Mouse (Mus musculus) liver, adult 2 months (tissue): ENCODE results near the gene Nme7. TPM values are rescaled to one million over a fixed set of nuclear protein-coding genes. Genes with fewer than 3 reads are reported as not detected.
A peak's percentile ranks its signal among the peaks of the same experiment; 100 is the strongest.

ENCODE experiments used
- DNase-seq: peaks from one replicate; pipeline ENCODE4 v3.0.0-alpha.2; 2011; ENCODE audit warnings: low read depth, low spot score; ENCODE audit errors: extremely low read depth
- H3K27ac ChIP-seq: fragments of 200-500 bp; replicated peaks from 2 replicates; pipeline ENCODE4 v1.5.1; 2012; ENCODE audit warnings: low read depth, mild to moderate bottlenecking, control low read depth, inconsistent platforms, low read length; ENCODE audit not compliant: insufficient read depth
- H3K27me3 ChIP-seq: fragments of 200-500 bp; 2 replicates; pipeline ENCODE4 v1.6.1; 2012; ENCODE audit warnings: mild to moderate bottlenecking, moderate library complexity, low read length, inconsistent platforms; ENCODE audit not compliant: control insufficient read depth, insufficient read depth
- H3K36me3 ChIP-seq: fragments of 200-500 bp; 2 replicates; pipeline ENCODE4 v1.6.1; 2012; ENCODE audit warnings: low read length, inconsistent platforms; ENCODE audit not compliant: control insufficient read depth, insufficient read depth
- H3K4me1 ChIP-seq: fragments of 200-500 bp; 2 replicates; pipeline ENCODE4 v1.6.1; 2011; ENCODE audit warnings: low read length; ENCODE audit not compliant: control insufficient read depth, insufficient read depth
- H3K4me3 ChIP-seq: fragments of 200-500 bp; 2 replicates; pipeline ENCODE4 v1.5.1; 2011; ENCODE audit warnings: low read depth, mild to moderate bottlenecking, control low read depth, low read length, moderate library complexity; ENCODE audit not compliant: insufficient read depth
- H3K79me2 ChIP-seq: fragments of 200-500 bp; 2 replicates; pipeline ENCODE4 v1.6.1; 2012; ENCODE audit warnings: inconsistent platforms, mild to moderate bottlenecking, low read length, moderate library complexity; ENCODE audit not compliant: control insufficient read depth, insufficient read depth
- H3K9ac ChIP-seq: fragments of 200-500 bp; 2 replicates; pipeline ENCODE4 v1.6.1; 2012; ENCODE audit warnings: low read depth, mild to moderate bottlenecking, control low read depth, inconsistent platforms, low read length
- CTCF ChIP-seq: fragments of 200-500 bp; IDR thresholded peaks from 2 replicates; pipeline ENCODE4 v1.5.1; 2011; ENCODE audit warnings: low read depth, low read length, control low read depth
- POLR2A ChIP-seq: fragments of 200-500 bp; IDR thresholded peaks from 2 replicates; pipeline ENCODE4 v1.6.1; 2011; ENCODE audit warnings: low read length, control low read depth; ENCODE audit not compliant: insufficient read depth; ENCODE audit errors: extremely low read depth
- WGBS: fragments of 180-500 bp; shearing (Covaris S2); methylation state at CpG from one replicate; pipeline ENCODE4 v1.1.7; 2018; 5-methylcytosine and 5-hydroxymethylcytosine counted together
- polyA plus RNA-seq: library from polyadenylated mRNA; depleted of rRNA; stranded (reverse); fragments of >200 nt; gene quantifications from 2 replicates; pipeline ENCODE4 v1.2.3, GENCODE M21; 2012
- total RNA-seq: library from RNA; depleted of rRNA; stranded (reverse); fragments of >200 nt; gene quantifications from 2 replicates; pipeline ENCODE4 v1.2.3, GENCODE M21; 2014

Nme7 gene
- total and polyA plus RNA-seq, 2 experiments, result 3.4 to 17.1 TPM

- Histone ChIP-seq H3K36me3 (no peaks in the 10 kb centered on the region), H3K4me3 (no peak overlapping the region), H3K27ac (peak overlapping the region; percentile 60), H3K4me1 (peaks cover 30% of the 10 kb centered on the region), H3K9ac (no peak overlapping the region), H3K27me3 (no peaks in the 10 kb centered on the region), H3K79me2 (no peaks in the 10 kb centered on the region)
- WGBS, result 71% methylated on average over 3 of the region's 3 CpGs
- no peak for DNase-seq
- TF ChIP-seq CTCF (no peak), POLR2A (no peak)
These were observed 113.7 kb downstream of the Nme7 start for GRCm38 (mm10) chr1:164417604-164418003.

- Histone ChIP-seq H3K27me3 (no peaks in the 10 kb centered on the region), H3K79me2 (no peaks in the 10 kb centered on the region), H3K27ac (no peak overlapping the region), H3K36me3 (no peaks in the 10 kb centered on the region), H3K4me3 (no peak overlapping the region), H3K4me1 (peaks cover 32% of the 10 kb centered on the region), H3K9ac (no peak overlapping the region)
- DNase-seq, result peak; percentile 55
- no peak for TF ChIP-seq POLR2A
- no peak for TF ChIP-seq CTCF
- 82% methylated on average over 10 of the region's 10 CpGs for WGBS
These were observed 114.4 kb downstream of the Nme7 start for GRCm38 (mm10) chr1:164418320-164418719.

- H3K4me3 ChIP-seq, result no peak overlapping the region
- no peak overlapping the region for H3K9ac ChIP-seq
- no peak overlapping the region for H3K27ac ChIP-seq
- no peaks in the 10 kb centered on the region for H3K36me3 ChIP-seq
- H3K4me1 ChIP-seq, result peaks cover 28% of the 10 kb centered on the region
- TF ChIP-seq POLR2A (no peak), CTCF (no peak)
- WGBS, result 95% methylated on average over 8 of the region's 8 CpGs
- DNase-seq, result no peak
- no peaks in the 10 kb centered on the region for H3K79me2 ChIP-seq
- H3K27me3 ChIP-seq, result no peaks in the 10 kb centered on the region
These were observed 115.5 kb downstream of the Nme7 start for GRCm38 (mm10) chr1:164419401-164419800.

DNA sequence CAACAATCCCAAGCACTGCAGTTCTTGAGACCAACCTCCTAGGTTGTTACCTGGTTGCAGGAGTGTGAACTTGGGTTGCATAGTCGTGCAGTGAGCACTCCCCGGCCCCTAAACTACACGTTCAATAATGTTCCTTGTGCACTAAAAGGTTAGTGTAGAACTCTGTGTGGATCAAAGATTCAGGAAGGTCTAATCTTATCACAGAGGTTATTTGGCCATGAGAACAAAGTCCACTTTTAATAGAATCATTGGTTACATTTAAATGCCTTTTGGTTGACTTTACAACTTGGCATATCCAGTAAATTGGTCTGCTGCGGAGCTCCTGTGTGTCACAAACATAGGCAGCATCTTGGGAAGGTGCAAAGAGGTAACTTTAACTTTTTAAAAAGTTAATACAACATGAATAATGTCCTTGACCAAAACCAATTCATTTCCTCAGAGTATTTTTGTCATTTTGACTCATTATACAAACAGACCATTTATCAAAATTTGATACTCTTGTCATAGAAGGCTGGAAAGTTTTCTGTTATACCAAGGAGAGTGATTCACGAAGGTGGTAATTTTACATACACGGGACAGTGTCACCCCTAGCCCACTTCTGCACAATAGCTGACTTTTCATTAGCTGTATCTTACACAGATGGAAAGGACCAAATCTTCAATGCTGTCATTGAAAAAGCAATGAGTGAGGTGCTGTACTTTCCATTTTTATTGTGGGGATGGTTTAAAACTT, 116.9 kb downstream of the Nme7 start:
- Histone ChIP-seq H3K9ac (no peak overlapping the region), H3K79me2 (no peaks in the 10 kb centered on the region), H3K27me3 (no peaks in the 10 kb centered on the region), H3K36me3 (no peaks in the 10 kb centered on the region), H3K4me3 (no peak overlapping the region), H3K27ac (peak overlapping the region; percentile 89), H3K4me1 (peaks cover 24% of the 10 kb centered on the region)
- peak; percentile 96 for DNase-seq
- 27% methylated on average over 6 of the region's 6 CpGs for WGBS
- TF ChIP-seq POLR2A, result no peak

- Histone ChIP-seq H3K79me2 (no peaks in the 10 kb centered on the region), H3K4me3 (no peak overlapping the region), H3K27me3 (no peaks in the 10 kb centered on the region), H3K9ac (no peak overlapping the region), H3K27ac (no peak overlapping the region), H3K4me1 (peaks cover 6% of the 10 kb centered on the region), H3K36me3 (no peaks in the 10 kb centered on the region)
- no peak for TF ChIP-seq POLR2A
- TF ChIP-seq CTCF, result no peak
- peak; percentile 77 for DNase-seq
- WGBS, result 39% methylated on average over 7 of the region's 7 CpGs
These were observed 122.3 kb downstream of the Nme7 start for GRCm38 (mm10) chr1:164426227-164426626.

- Histone ChIP-seq H3K4me3 (no peak overlapping the region), H3K27me3 (no peaks in the 10 kb centered on the region), H3K9ac (no peak overlapping the region), H3K36me3 (no peaks in the 10 kb centered on the region), H3K4me1 (peaks cover 6% of the 10 kb centered on the region), H3K79me2 (no peaks in the 10 kb centered on the region), H3K27ac (no peak overlapping the region)
- WGBS, result 42% methylated on average over 7 of the region's 7 CpGs
- TF ChIP-seq POLR2A (no peak), CTCF (no peak)
- peak; percentile 68 for DNase-seq
These were observed 123.9 kb downstream of the Nme7 start for GRCm38 (mm10) chr1:164427777-164428176.
